Mouse (Mus musculus) testis, adult 10 weeks (tissue): ENCODE results near the gene Vmn2r10. TPM values are rescaled to one million over a fixed set of nuclear protein-coding genes. Genes with fewer than 3 reads are reported as not detected.

Experiments
- polyA plus RNA-seq: library from polyadenylated mRNA; stranded (reverse); fragments of 350-450 nt; fragmentation: Illumina TruSeq; extraction: RNeasy Lipid Tissue Mini Kit (QIAGEN cat#74804); gene quantifications from one replicate; pipeline ENCODE4 v1.2.3, GENCODE M21; 2014; ENCODE audit warnings: low read depth, low replicate concordance

The Vmn2r10 gene
- polyA plus RNA-seq, result not detected

DNA sequence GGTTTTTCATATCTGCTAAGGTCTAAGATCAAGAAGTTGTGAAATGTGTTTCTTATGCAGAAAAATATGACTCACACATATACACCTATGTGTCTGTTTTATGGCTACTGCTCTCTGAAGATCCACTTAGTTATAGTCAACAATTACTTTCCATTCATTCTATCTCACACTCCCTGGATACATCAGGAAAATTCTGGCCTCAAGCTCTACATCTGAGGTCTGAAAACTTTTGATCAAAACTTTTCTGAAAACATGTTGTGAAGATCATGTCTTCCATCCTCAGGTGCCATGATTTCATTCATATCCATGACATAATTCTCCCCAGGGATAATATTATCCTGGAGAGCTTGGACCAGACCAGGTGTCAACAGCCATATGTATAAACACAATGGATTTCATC, at the start of gene Vmn2r10:
Vmn2r10 (minus strand) TSS at position 101 of the 400 bp plus-strand sequence.

Other genes with a start within 250 kb of the Vmn2r10 start
- 12.3 TPM for gene Rnf212, start 231.5 kb downstream of the Vmn2r10 start, polyA plus RNA-seq
- not detected for gene Tmed11, start 211.2 kb downstream of the Vmn2r10 start, polyA plus RNA-seq
- not detected for gene Vmn2r8, start 197.7 kb downstream of the Vmn2r10 start, polyA plus RNA-seq
- gene Vmn2r9, start 153.9 kb downstream of the Vmn2r10 start, polyA plus RNA-seq, result not detected
- not detected for gene Vmn2r11, start 53.0 kb upstream of the Vmn2r10 start, polyA plus RNA-seq
- gene Vmn2r12, start 91.4 kb upstream of the Vmn2r10 start, polyA plus RNA-seq, result not detected
- not detected for gene Vmn2r13, start 185.7 kb upstream of the Vmn2r10 start, polyA plus RNA-seq
- not detected for gene Vmn2r14, start 218.2 kb upstream of the Vmn2r10 start, polyA plus RNA-seq